Comparison of ENCODE assay signal across 1 mouse cellular context in the genomic region with DNA sequence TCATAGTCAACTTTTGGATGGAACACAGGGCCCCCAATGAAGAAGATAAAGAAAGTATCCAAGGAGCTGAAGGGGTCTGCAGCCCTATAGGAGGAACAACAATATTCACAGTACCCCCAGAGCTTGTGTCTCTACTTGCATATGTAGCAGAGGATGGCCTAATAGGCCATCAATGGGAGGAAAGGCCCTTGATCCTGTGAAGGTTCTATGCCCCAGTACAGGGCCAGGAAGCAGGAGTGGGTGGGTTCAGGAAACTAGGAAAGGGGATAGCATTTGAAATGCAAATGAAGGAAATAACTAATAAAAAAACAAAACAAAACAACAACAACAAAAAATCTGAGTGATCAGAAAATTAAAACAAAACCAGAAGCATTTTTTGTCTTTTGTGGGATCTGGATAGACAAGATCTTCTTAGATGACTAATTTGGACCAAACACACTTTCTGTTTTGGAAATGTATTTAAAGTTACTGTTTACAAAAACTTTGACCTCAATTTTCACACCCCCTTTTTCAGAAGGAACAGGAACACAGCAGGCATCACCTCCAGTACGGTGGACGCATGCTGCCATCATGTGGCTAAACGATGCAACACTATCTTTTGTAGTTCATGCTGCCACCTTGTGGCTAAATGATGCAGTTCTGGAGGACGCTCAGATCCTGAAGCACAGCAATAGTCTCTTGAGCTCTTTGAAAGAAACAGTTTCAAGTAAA.
TF ChIP-seq lines count a peak whose summit lies in the region.

No protein-coding gene starts in this region.

TF ChIP-seq in C2C12, 6 proteins besides CTCF, POLR2A, EP300 and RAD21:
- TF ChIP-seq USF1 (IDR thresholded peaks at IDR 0.05; ENCODE audit: low read depth), result no peak
- TF ChIP-seq FOSL1 (IDR thresholded peaks at IDR 0.05; ENCODE audit: insufficient read depth, low read length, poor library complexity, severe bottlenecking), result no peak
- no peak for TF ChIP-seq MAX (IDR thresholded peaks at IDR 0.05)
- no peak for TF ChIP-seq MYOD1 (IDR thresholded peaks at IDR 0.05; ENCODE audit: control insufficient read depth, insufficient read length, low read depth)
- no peak for TF ChIP-seq MYOG (IDR thresholded peaks at IDR 0.05; ENCODE audit: control insufficient read depth, extremely low read depth, insufficient read length)
- no peak for TF ChIP-seq CEBPB (IDR thresholded peaks at IDR 0.05; ENCODE audit: low read depth)
